Mouse (Mus musculus) cortical plate, adult 2 months (tissue): ENCODE measurements around the gene Fgfr2. TPM values are rescaled to one million over a fixed set of nuclear protein-coding genes. Genes with fewer than 3 reads are reported as not detected.

Experiments used
- H3K27ac ChIP-seq: fragments of 200-500 bp; 2 replicates; pipeline ENCODE4 v1.5.1; 2012; ENCODE audit warnings: low read length, control low read depth, inconsistent platforms; ENCODE audit not compliant: insufficient read depth
- H3K4me1 ChIP-seq: fragments of 200-500 bp; 2 replicates; pipeline ENCODE4 v1.6.1; 2011; ENCODE audit warnings: low read length; ENCODE audit not compliant: control insufficient read depth, insufficient read depth
- H3K4me3 ChIP-seq: fragments of 200-500 bp; 2 replicates; pipeline ENCODE4 v1.5.1; 2011; ENCODE audit warnings: mild to moderate bottlenecking, low read length, control low read depth; ENCODE audit not compliant: insufficient read depth
- CTCF ChIP-seq: fragments of 200-500 bp; IDR thresholded peaks from 2 replicates; pipeline ENCODE4 v1.5.1; 2011; ENCODE audit warnings: mild to moderate bottlenecking, control low read depth, low read length; ENCODE audit not compliant: insufficient read depth; ENCODE audit errors: extremely low read depth
- POLR2A ChIP-seq: fragments of 200-500 bp; IDR thresholded peaks from 2 replicates; pipeline ENCODE4 v1.6.1; 2011; ENCODE audit warnings: mild to moderate bottlenecking, low read length, control low read depth; ENCODE audit not compliant: insufficient read depth; ENCODE audit errors: extremely low read depth
- polyA plus RNA-seq: library from polyadenylated mRNA; depleted of rRNA; stranded (reverse); fragments of >200 nt; gene quantifications from 2 replicates; pipeline ENCODE4 v1.2.3, GENCODE M21; 2012

Fgfr2 gene
- polyA plus RNA-seq, 1 experiment, result 50.4 TPM

DNA sequence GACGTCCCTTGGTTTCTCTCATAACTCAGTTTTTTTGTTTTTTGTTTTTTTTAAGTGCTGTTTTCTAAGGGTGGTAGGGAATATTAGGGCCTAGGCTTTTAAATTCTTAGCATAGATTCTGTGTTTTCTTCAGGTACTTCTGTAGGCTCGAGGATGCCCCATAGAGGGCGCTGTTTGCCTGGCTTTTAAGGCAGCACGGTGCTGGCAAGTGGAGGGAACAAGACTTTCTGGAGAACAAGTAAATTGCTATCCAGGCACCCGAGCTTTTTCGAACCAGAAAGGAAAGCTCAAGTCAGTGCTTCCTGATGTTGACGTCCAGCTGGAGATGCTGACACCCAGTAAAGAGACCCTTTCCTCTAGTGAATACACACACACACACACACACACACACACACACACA, 1583.2 kb downstream of the Fgfr2 start:
- Histone ChIP-seq H3K4me1 (no peaks in the 10 kb centered on the region), H3K27ac (no peak overlapping the region), H3K4me3 (no peak overlapping the region)
- TF ChIP-seq CTCF (peak; percentile 75; the same call in 1 of the 2 replicates), POLR2A (no peak)

DNA sequence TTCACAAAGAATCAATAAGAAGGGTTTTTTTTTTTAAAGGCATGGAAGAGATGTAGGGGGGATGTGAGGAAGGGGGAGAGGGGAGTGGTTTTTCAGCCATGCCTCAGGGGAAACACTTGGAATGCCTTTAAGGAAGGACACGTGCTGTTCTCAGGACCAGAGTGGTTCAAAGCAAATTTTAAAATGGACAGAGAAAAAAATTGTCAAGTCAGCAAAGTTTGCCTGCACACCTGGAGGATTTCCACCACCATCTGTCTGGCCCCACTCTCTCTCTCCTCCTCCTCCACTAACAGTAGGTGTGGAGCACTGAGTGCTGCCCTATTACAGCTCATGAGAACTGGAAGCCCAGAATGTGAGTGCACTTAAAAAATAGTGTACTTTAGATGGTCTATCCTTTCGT, 1619.4 kb downstream of the Fgfr2 start:
- TF ChIP-seq CTCF (no peak), POLR2A (no peak)
- no peak overlapping the region for H3K4me3 ChIP-seq
- no peak overlapping the region for H3K27ac ChIP-seq

DNA sequence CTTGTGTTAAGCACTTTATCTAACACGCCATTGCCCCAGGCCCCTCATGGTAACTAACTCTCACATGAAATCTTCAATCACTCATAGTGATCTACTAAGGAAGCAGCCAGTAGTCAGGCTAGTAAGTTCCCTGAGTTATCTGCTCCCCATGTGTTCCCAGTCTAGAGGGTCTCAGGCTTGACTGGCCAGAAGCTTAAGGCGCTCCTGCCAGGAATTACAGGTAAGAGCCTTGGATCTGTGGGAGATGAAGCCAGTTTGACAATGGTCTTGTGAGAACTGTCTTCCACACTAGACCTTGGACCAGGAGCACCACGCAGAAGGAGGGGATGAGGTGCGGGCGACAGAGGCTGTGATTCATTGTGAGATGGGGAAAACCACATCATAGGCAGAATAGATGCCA, 1644.7 kb downstream of the Fgfr2 start:
- H3K4me3 ChIP-seq, result no peak overlapping the region
- TF ChIP-seq POLR2A (no peak), CTCF (no peak)
- H3K27ac ChIP-seq, result no peak overlapping the region
- no peaks in the 10 kb centered on the region for H3K4me1 ChIP-seq

More for the DNA sequence above, 1619.4 kb downstream of the Fgfr2 start:
- no peaks in the 10 kb centered on the region for H3K4me1 ChIP-seq

DNA sequence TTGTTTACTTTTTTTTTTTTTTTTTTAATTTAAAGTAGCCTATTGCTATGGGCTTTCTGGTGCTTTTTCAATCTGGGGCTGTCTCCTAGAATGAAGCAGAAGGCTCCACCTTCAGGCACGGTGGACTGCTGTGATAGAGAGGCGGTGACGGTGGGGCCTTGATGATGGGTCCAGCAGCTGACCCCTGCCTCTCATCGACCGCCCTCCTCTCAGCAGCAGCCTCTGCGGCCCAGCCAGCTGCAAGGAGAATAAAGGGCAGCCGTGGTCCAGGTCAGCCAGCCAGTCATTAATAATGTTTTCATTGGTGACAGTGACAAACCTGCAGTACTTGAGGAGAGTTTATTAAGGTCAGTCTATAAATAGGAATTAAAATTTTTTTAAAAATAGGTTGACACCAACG, 1646.0 kb downstream of the Fgfr2 start:
- no peak overlapping the region for H3K27ac ChIP-seq
- no peaks in the 10 kb centered on the region for H3K4me1 ChIP-seq
- no peak overlapping the region for H3K4me3 ChIP-seq
- no peak for TF ChIP-seq POLR2A
- no peak for TF ChIP-seq CTCF

DNA sequence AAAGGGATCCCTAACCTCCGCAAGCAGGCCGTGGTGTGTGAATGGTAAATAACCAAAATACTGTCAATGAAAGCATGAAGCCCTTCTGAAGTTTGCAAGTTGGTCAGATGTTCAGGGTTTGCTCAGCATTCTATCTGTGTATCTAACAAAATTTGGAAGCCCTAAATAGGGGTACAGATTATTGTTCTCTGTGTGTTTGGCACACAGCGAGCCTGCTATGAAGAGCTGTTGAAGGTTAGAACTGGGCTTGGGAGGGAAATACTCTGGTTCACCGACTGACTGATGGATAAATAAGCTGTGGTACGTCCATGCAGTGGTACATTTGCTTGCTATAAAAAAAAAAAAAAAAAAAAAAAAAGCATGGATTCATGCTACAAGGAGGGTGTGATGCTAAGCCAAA, 1651.6 kb downstream of the Fgfr2 start:
- Histone ChIP-seq H3K4me1 (no peaks in the 10 kb centered on the region), H3K4me3 (no peak overlapping the region), H3K27ac (no peak overlapping the region)
- TF ChIP-seq CTCF, result no peak
- no peak for TF ChIP-seq POLR2A

DNA sequence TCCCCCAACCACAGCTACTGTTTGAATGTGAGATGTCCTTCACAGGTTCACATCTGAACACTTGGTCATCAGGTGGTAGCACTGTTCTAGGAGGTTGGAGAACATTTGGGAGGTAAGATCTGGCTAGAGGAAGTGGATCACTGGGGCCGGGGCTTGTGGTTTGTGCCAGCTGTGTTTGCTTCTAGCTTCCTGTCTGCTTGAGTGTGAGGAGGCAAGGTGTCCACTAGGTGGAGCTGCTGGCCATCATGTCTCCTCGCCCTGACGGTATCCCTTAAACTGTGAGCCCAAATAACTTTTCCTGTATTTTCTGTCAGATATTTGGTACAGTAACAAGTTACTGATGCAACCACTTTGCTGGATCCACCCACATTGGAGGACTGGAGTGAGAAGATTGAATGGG, 1653.6 kb downstream of the Fgfr2 start:
- TF ChIP-seq CTCF (no peak), POLR2A (no peak)
- no peak overlapping the region for H3K27ac ChIP-seq

DNA sequence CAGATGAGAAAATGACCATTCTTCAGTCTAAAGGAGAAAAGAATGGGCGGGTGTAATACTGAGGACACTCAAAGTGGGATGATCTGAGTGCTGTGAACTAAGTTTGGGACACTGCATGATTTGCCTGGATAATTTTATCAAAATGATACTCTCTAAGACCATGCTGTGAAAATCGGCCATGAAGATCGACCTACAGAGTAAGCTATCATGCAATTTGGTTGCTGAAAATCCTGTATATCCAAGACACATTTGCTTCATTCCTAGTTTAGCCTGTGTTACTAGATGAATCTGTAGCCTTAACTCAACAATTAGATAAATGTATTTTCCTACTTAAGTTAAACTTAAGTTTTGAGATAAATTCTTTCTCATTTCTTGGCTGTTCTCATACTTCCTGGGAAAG, 1655.8 kb downstream of the Fgfr2 start:
- Histone ChIP-seq H3K4me1 (no peaks in the 10 kb centered on the region), H3K4me3 (no peak overlapping the region), H3K27ac (no peak overlapping the region)
- TF ChIP-seq POLR2A (no peak), CTCF (no peak)

More for the DNA sequence above, 1653.6 kb downstream of the Fgfr2 start:
- Histone ChIP-seq H3K4me3 (no peak overlapping the region), H3K4me1 (no peaks in the 10 kb centered on the region)

DNA sequence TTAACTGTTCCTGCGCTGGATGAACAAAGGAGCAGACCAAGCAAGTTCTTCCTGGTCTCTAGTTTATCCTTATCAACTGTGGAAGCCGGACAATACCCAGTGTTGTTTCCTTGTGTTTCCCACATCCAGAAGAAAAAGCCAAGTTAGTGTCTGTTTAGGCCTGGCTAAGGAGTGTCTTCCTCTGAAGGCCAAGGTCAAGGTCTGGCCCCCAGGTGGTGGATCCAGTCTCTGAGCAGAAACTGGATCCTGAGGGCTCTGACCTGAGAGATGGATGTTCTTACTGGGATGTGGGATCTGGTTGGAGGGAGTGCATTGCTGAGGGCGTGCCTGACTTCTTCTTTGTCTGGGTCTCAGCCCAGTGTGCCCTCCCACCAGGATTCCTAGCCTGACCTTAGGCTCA, 1657.4 kb downstream of the Fgfr2 start:
- Histone ChIP-seq H3K4me1 (no peaks in the 10 kb centered on the region), H3K4me3 (no peak overlapping the region), H3K27ac (no peak overlapping the region)
- TF ChIP-seq POLR2A (no peak), CTCF (no peak)

DNA sequence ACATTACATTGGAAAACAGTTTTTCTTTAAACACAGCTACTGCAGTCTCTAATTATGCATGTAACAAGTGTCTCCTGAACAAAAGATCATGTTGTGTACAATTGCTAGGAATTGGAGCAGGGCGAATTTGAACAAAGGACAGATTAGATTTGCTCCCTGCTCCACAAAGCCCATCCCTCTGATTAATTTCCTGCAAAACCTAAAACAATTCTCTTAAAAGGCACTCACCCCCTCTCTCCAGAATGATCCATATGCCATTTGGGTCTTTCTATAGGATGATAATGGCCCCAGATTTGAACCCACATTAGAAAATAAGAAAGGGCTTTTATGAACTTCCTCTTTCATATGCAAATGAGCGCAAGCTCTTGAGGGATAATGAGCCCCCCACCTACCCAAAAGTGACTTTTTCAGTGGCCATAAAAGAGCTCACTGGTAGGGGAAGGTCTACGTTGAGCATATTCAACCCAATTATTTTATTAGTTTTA, 1658.0 kb downstream of the Fgfr2 start:
- H3K27ac ChIP-seq, result no peak overlapping the region
- no peak for TF ChIP-seq POLR2A
- no peak for TF ChIP-seq CTCF
- H3K4me1 ChIP-seq, result no peaks in the 10 kb centered on the region
- no peak overlapping the region for H3K4me3 ChIP-seq

DNA sequence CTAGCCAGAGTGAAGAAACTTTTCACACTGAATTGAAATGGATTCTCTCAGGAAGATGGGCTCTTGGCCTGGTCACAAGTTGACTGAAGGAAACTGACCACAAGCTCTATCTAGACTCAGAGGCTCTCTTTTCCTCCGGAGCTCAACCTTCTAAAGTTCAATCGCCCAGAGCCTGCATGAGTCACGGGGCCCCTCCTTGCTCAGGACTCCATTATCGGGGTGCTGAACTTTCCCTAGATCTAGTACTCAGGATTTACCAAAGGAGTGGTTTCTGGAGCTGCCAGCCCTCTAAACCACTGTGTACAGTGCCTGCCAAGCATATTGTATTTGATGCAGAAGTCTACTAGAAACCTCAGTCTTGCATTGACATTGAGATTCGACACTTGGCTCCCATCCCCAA, 1666.4 kb downstream of the Fgfr2 start:
- TF ChIP-seq POLR2A (no peak), CTCF (no peak)
- Histone ChIP-seq H3K4me1 (no peaks in the 10 kb centered on the region), H3K27ac (no peak overlapping the region), H3K4me3 (no peak overlapping the region)
